ENCODE assay signal across 8 mouse cellular contexts in the genomic region with DNA sequence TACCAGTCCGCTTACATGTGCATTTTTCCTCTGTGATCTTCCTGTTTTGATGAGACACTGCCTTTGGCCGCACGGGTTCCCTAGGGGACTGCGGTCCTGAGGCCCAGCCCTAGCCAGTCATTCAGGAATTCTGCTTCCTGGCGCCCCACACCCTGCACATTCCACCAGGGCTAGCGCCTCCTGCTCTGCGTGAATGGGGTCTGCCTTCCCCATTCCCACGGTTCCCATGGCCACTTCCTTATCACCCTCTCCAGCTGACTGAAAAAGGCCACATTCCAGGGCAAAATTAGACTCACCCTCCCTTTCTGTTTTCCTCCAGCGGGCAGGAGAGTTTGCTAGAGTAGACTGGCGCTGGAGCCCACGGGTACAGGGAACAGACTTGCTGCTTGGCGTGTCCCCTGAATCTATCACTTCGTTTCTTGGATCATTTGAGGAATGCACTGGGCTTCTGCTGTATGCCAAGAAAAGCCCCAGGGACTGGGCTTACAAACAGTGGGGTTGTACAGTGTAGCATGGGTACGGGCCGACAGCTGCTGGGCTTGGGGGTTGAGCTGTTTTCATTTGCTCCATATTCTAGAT. TPM values are rescaled to one million over a fixed set of nuclear protein-coding genes. Genes with fewer than 3 reads are reported as not detected.
DNase-seq lines count a peak whose midpoint lies in the region; ATAC-seq and TF ChIP-seq lines count a peak whose summit lies in the region.

No protein-coding gene starts in this region.

- peak; percentile 99 for DNase-seq in Muller cell, postnatal 12 days (ENCODE audit: inconsistent ontology term)
- peak; percentile 68 to 85 for DNase-seq in gastrocnemius, postnatal 4 days (ENCODE audit: low spot score in 2 of 2)
- DNase-seq in lung, adult 18-20 months: peak; percentile 84 to 87
- no peak for DNase-seq in cerebellum, adult 9-11 months
- DNase-seq in right cerebral cortex, postnatal 25 days: no peak

- no peaks in the 10 kb centered on the region for H3K9me3 ChIP-seq in intestine, postnatal 0 days (ENCODE audit: control insufficient read depth)

- peak overlapping the region; percentile 30 for H3K4me2 ChIP-seq in intestine, postnatal 0 days (replicated peaks; ENCODE audit: low read depth)

- H3K9ac ChIP-seq in intestine, postnatal 0 days (ENCODE audit: low read depth, low read length): no peak overlapping the region

- H3K4me3 ChIP-seq in brown adipose tissue, adult 24 weeks (ENCODE audit: insufficient read depth, low read depth, low read length): peak overlapping the region; percentile 3; the same call in 1 of the 2 replicates
- no peak overlapping the region for H3K4me3 ChIP-seq in intestine, postnatal 0 days (ENCODE audit: low read depth, low read length)
- H3K4me3 ChIP-seq in small intestine, adult 2 months (ENCODE audit: low read depth, low read length): no peak overlapping the region

- H3K4me1 ChIP-seq in brown adipose tissue, adult 24 weeks (ENCODE audit: control insufficient read depth, insufficient read depth, insufficient read length, low read length): peaks cover 43% of the 10 kb centered on the region
- H3K4me1 ChIP-seq in intestine, postnatal 0 days (replicated peaks; ENCODE audit: control insufficient read depth, insufficient read depth, low read length): no peaks in the 10 kb centered on the region
- peaks cover 16% of the 10 kb centered on the region for H3K4me1 ChIP-seq in small intestine, adult 2 months (ENCODE audit: control insufficient read depth, insufficient read depth, insufficient read length, low read length)

- H3K27me3 ChIP-seq in intestine, postnatal 0 days (replicated peaks; ENCODE audit: control insufficient read depth, insufficient read depth, low read length): no peaks in the 10 kb centered on the region
- H3K27me3 ChIP-seq in small intestine, adult 2 months (ENCODE audit: control insufficient read depth, insufficient read depth, low read length): no peaks in the 10 kb centered on the region

- peak overlapping the region; percentile 94 for H3K27ac ChIP-seq in brown adipose tissue, adult 24 weeks (replicated peaks; ENCODE audit: low read depth, low read length)
- peak overlapping the region; percentile 75 for H3K27ac ChIP-seq in intestine, postnatal 0 days (ENCODE audit: low read depth, low read length)
- H3K27ac ChIP-seq in small intestine, adult 2 months (ENCODE audit: insufficient read depth, low read depth, low read length): peak overlapping the region; percentile 66

- TF ChIP-seq CTCF in intestine, postnatal 0 days (IDR thresholded peaks at IDR 0.05; ENCODE audit: low read depth): peak; percentile 30
- no peak for TF ChIP-seq CTCF in small intestine, adult 2 months (IDR thresholded peaks at IDR 0.05; ENCODE audit: extremely low read depth, insufficient read length, insufficient replicate concordance, low read depth, low read length)

- 32% methylated on average over 15 of the region's 15 CpGs for WGBS in intestine, postnatal 0 days
- WGBS in small intestine, adult 2 months: 70% methylated on average over 15 of the region's 15 CpGs

- peak; percentile 81 for ATAC-seq in intestine, postnatal 0 days

- TF ChIP-seq POLR2A in small intestine, adult 2 months (IDR thresholded peaks at IDR 0.05; ENCODE audit: low read depth, low read length): no peak

- no peaks in the 10 kb centered on the region; the same call in 1 of the 2 replicates for H3K36me3 ChIP-seq in intestine, postnatal 0 days (ENCODE audit: control insufficient read depth, insufficient read depth)
- no peaks in the 10 kb centered on the region; the same call in 1 of the 2 replicates for H3K36me3 ChIP-seq in small intestine, adult 2 months (ENCODE audit: control insufficient read depth, insufficient read depth, low read length)

RNA-seq across cellular contexts. Expression of a gene that starts 22.7 kb away (rescaled TPM):
- 44.4 and 326 TPM in 2 replicates for polyA plus RNA-seq in brown adipose tissue, adult 24 weeks (2012; ENCODE audit: insufficient read depth, insufficient read length, missing spikeins)
- total RNA-seq in gastrocnemius, postnatal 4 days (2021): 10 to 100 TPM; 33.6 to 42.9 TPM
- polyA plus RNA-seq in intestine, postnatal 0 days (2015; fragmentation: Nextera tagmentation; extraction: Ambion mirVana): 18.9 and 19.4 TPM in 2 replicates
- polyA plus RNA-seq in small intestine, adult 2 months (2012; rRNA removed): 28.1 and 33.5 TPM in 2 replicates

RNA-seq across cellular contexts. Expression of a gene that starts 23.4 kb away (rescaled TPM):
- polyA plus RNA-seq in brown adipose tissue, adult 24 weeks (2012; ENCODE audit: insufficient read depth, insufficient read length, missing spikeins): 124 and 179 TPM in 2 replicates
- 100 to 1,000 TPM; 150 to 167 TPM for total RNA-seq in gastrocnemius, postnatal 4 days (2021)
- 48.6 TPM in 2 replicates for polyA plus RNA-seq in intestine, postnatal 0 days (2015; fragmentation: Nextera tagmentation; extraction: Ambion mirVana)
- 64.7 and 68.6 TPM in 2 replicates for polyA plus RNA-seq in small intestine, adult 2 months (2012; rRNA removed)

Comparison
In these comparisons a context has a peak if more than half of its experiments do, and no peak if none do; other contexts are left out.
1. DNase-seq: peak in Muller cell, postnatal 12 days (single experiment), gastrocnemius, postnatal 4 days (2 of 2) and lung, adult 18-20 months (2 of 2); none in cerebellum, adult 9-11 months (single experiment) and right cerebral cortex, postnatal 25 days (single experiment).
2. Peak in every context shown above with its lines, with median percentiles within 50 percentile points of each other: H3K27ac ChIP-seq.